In genomic region chr11:71003611-71004315, GRCm38 (mm10) we compare ENCODE assay signal across 8 mouse cellular contexts. TPM values are rescaled to one million over a fixed set of nuclear protein-coding genes. Genes with fewer than 3 reads are reported as not detected.
DNase-seq lines count a peak whose midpoint lies in the region; ATAC-seq lines count a peak whose summit lies in the region.

No protein-coding gene starts in this region.

- no peaks in the 10 kb centered on the region for H3K9me3 ChIP-seq in heart, embryonic 10.5 days
- no peaks in the 10 kb centered on the region for H3K9me3 ChIP-seq in hindbrain, embryonic 13.5 days

- WGBS in heart, embryonic 10.5 days: under 1% methylated on average over 49 of the region's 49 CpGs
- under 1% methylated on average over 49 of the region's 49 CpGs for WGBS in hindbrain, embryonic 13.5 days

- H3K4me2 ChIP-seq in hindbrain, embryonic 13.5 days: peak overlapping the region; percentile 84

- no peaks in the 10 kb centered on the region for H3K27me3 ChIP-seq in heart, embryonic 10.5 days (ENCODE audit: insufficient read depth, poor library complexity, severe bottlenecking)
- no peaks in the 10 kb centered on the region for H3K27me3 ChIP-seq in hindbrain, embryonic 13.5 days

- peaks cover 32% of the 10 kb centered on the region for H3K36me3 ChIP-seq in heart, embryonic 10.5 days
- H3K36me3 ChIP-seq in hindbrain, embryonic 13.5 days: peaks cover 34% of the 10 kb centered on the region

- peak; percentile 24 for ATAC-seq in CD4-positive, CD25-positive, alpha-beta regulatory T cell, adult 4 months
- ATAC-seq in hindbrain, embryonic 13.5 days (ENCODE audit: low FRiP score): peak; percentile 87

- H3K4me1 ChIP-seq in heart, embryonic 10.5 days: peaks cover 15% of the 10 kb centered on the region
- peaks cover 28% of the 10 kb centered on the region for H3K4me1 ChIP-seq in hindbrain, embryonic 13.5 days (replicated peaks)

- peak overlapping the region; percentile 87 for H3K9ac ChIP-seq in hindbrain, embryonic 13.5 days

- peak overlapping the region; percentile 86 for H3K4me3 ChIP-seq in heart, embryonic 10.5 days
- H3K4me3 ChIP-seq in hindbrain, embryonic 13.5 days: peak overlapping the region; percentile 89

- peak overlapping the region; percentile 82 for H3K27ac ChIP-seq in heart, embryonic 10.5 days
- H3K27ac ChIP-seq in hindbrain, embryonic 13.5 days: peak overlapping the region; percentile 80

- DNase-seq in heart, embryonic 10.5 days (ENCODE audit: low spot score): no peak
- DNase-seq in heart, adult 11 months: no peak
- DNase-seq in embryo, embryonic 11 days: peak; percentile 56
- DNase-seq in lung, postnatal 36 days: peak; percentile 48
- no peak for DNase-seq in frontal cortex, postnatal 36 days (ENCODE audit: low spot score in 2 of 2)
- no peak for DNase-seq in left cerebral cortex, adult 9 months (ENCODE audit: low spot score in 2 of 2)

RNA-seq across cellular contexts. Expression of gene Dhx33, which starts 0.5 kb away (rescaled TPM):
- polyA plus RNA-seq in heart, embryonic 10.5 days (2016; fragmentation: Nextera tagmentation; extraction: Ambion mirVana): 21.0 and 23.3 TPM in 2 replicates
- polyA plus RNA-seq in CD4-positive, CD25-positive, alpha-beta regulatory T cell, adult 4 months (2017; shearing (Covaris generic)): 1 to 10 TPM; 5.0 to 6.0 TPM
- 13.9 and 14.4 TPM in 2 replicates for polyA plus RNA-seq in hindbrain, embryonic 13.5 days (2015; fragmentation: Nextera tagmentation; extraction: Ambion mirVana)

RNA-seq across cellular contexts. Expression of gene Mis12, which starts 15.6 kb away (rescaled TPM):
- 32.9 and 45.5 TPM in 2 replicates for polyA plus RNA-seq in heart, embryonic 10.5 days (2016; fragmentation: Nextera tagmentation; extraction: Ambion mirVana)
- 10 to 100 TPM; 18.8 to 24.4 TPM for polyA plus RNA-seq in CD4-positive, CD25-positive, alpha-beta regulatory T cell, adult 4 months (2017; shearing (Covaris generic))
- 39.0 and 40.9 TPM in 2 replicates for polyA plus RNA-seq in hindbrain, embryonic 13.5 days (2015; fragmentation: Nextera tagmentation; extraction: Ambion mirVana)

RNA-seq across cellular contexts. Expression of gene Derl2, which starts 15.9 kb away (rescaled TPM):
- 35.1 and 41.1 TPM in 2 replicates for polyA plus RNA-seq in heart, embryonic 10.5 days (2016; fragmentation: Nextera tagmentation; extraction: Ambion mirVana)
- 100 to 1,000 TPM; 121 to 138 TPM for polyA plus RNA-seq in CD4-positive, CD25-positive, alpha-beta regulatory T cell, adult 4 months (2017; shearing (Covaris generic))
- polyA plus RNA-seq in hindbrain, embryonic 13.5 days (2015; fragmentation: Nextera tagmentation; extraction: Ambion mirVana): 30.7 and 34.7 TPM in 2 replicates

RNA-seq across cellular contexts. Expression of gene C1qbp, which starts 20.9 kb away (rescaled TPM):
- polyA plus RNA-seq in heart, embryonic 10.5 days (2016; fragmentation: Nextera tagmentation; extraction: Ambion mirVana): 359 and 388 TPM in 2 replicates
- polyA plus RNA-seq in CD4-positive, CD25-positive, alpha-beta regulatory T cell, adult 4 months (2017; shearing (Covaris generic)): 10 to 100 TPM in 1 of 2 experiments, 1 to 10 TPM in 1; 3.7 to 16.3 TPM
- polyA plus RNA-seq in hindbrain, embryonic 13.5 days (2015; fragmentation: Nextera tagmentation; extraction: Ambion mirVana): 191 and 192 TPM in 2 replicates

RNA-seq across cellular contexts. Expression of gene 6330403K07Rik, which starts 29.6 kb away (rescaled TPM):
- polyA plus RNA-seq in heart, embryonic 10.5 days (2016; fragmentation: Nextera tagmentation; extraction: Ambion mirVana): 30.8 and 73.4 TPM in 2 replicates
- polyA plus RNA-seq in CD4-positive, CD25-positive, alpha-beta regulatory T cell, adult 4 months (2017; shearing (Covaris generic)): 10 to 100 TPM in 1 of 2 experiments, 1 to 10 TPM in 1; 9.6 to 10.8 TPM
- 601 TPM in 2 replicates for polyA plus RNA-seq in hindbrain, embryonic 13.5 days (2015; fragmentation: Nextera tagmentation; extraction: Ambion mirVana)

Comparison
In these comparisons a context has a peak if more than half of its experiments do, and no peak if none do; other contexts are left out.
1. DNase-seq: peak in embryo, embryonic 11 days (single experiment) and lung, postnatal 36 days (single experiment); none in heart, embryonic 10.5 days (single experiment), heart, adult 11 months (single experiment), frontal cortex, postnatal 36 days (0 of 2) and left cerebral cortex, adult 9 months (0 of 2).